ENCODE assay signal across 13 mouse cellular contexts in the genomic region with DNA sequence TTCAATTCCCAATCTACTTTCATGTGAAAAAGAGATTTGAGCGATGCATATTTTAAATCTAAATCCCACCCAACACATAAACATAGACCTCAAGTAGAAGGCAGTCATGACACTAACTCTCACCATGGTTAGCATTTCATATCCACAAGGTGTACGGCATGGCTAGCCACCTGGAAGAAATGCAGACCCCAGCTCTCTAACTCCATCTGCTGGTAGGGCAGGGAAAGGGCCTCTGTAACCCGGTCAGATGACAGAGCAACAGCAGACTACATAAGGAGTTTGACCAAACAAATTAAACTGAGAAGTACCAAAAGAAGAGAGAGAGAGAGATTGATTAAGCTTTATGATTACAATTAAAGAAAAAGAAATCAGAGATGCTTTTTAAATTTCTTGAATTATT.
DNase-seq lines count a peak whose midpoint lies in the region; ATAC-seq and TF ChIP-seq lines count a peak whose summit lies in the region.
"Had no signal": no experiment of that assay in that cellular context is flagged by ENCODE, and none has a peak within 500 bp of the region (broad histone marks: within the 10 kb centered on the region; RNA-seq: fewer than 3 reads in every experiment).

No protein-coding gene starts in this region.

- H3K9ac ChIP-seq in kidney, embryonic 16.5 days (replicated peaks; ENCODE audit: low read length): no peak overlapping the region
- H3K9ac ChIP-seq: limb, embryonic 12.5 days; midbrain, embryonic 12.5 days had no signal

- no peak overlapping the region for H3K4me2 ChIP-seq in kidney, embryonic 16.5 days (replicated peaks; ENCODE audit: low read depth, low read length)
- H3K4me2 ChIP-seq: limb, embryonic 12.5 days; midbrain, embryonic 12.5 days had no signal

- DNase-seq in CD4-positive, CD25-positive, alpha-beta regulatory T cell, adult 2 months (ENCODE audit: low read depth, low spot score): peak; percentile 27
- peak; percentile 3 to 34 for DNase-seq in kidney, adult 8-10 months
- DNase-seq in 3T3-L1 (ENCODE audit: low read depth, low spot score): peak; percentile 46
- DNase-seq in embryo, embryonic 10 days (ENCODE audit: low spot score): no peak
- DNase-seq in cerebellum, postnatal 14 days: no peak
- DNase-seq: adrenal gland, adult 8-10 months had no signal

- no peak overlapping the region for H3K4me3 ChIP-seq in kidney, embryonic 16.5 days (ENCODE audit: low read length)
- no peak overlapping the region for H3K4me3 ChIP-seq in bone marrow, adult 2 months (replicated peaks; ENCODE audit: control insufficient read depth, low read depth, low read length)
- H3K4me3 ChIP-seq: erythroblast, embryonic 14.5 days; heart, embryonic 10.5 days; limb, embryonic 12.5 days; midbrain, embryonic 12.5 days had no signal

- ATAC-seq in CD4-positive, CD25-positive, alpha-beta regulatory T cell, adult 4 months: no peak
- ATAC-seq in kidney, embryonic 16.5 days (ENCODE audit: low FRiP score, low TSS enrichment): no peak

- no peaks in the 10 kb centered on the region for H3K9me3 ChIP-seq in kidney, embryonic 16.5 days (ENCODE audit: low read length)
- H3K9me3 ChIP-seq: heart, embryonic 10.5 days; limb, embryonic 12.5 days; midbrain, embryonic 12.5 days had no signal

- no peak overlapping the region for H3K27ac ChIP-seq in kidney, embryonic 16.5 days (ENCODE audit: low read length)
- no peak overlapping the region for H3K27ac ChIP-seq in bone marrow, adult 2 months (ENCODE audit: control insufficient read depth, insufficient read depth, low read depth, low read length, poor library complexity)
- H3K27ac ChIP-seq: heart, embryonic 10.5 days; limb, embryonic 12.5 days; midbrain, embryonic 12.5 days had no signal

- WGBS in kidney, embryonic 16.5 days: 91% methylated on average over 3 of the region's 3 CpGs
- 86% methylated on average over 3 of the region's 3 CpGs for WGBS in bone marrow, adult 2 months

- no peaks in the 10 kb centered on the region for H3K27me3 ChIP-seq in kidney, embryonic 16.5 days (ENCODE audit: insufficient read depth, low read length)
- H3K27me3 ChIP-seq: limb, embryonic 12.5 days; midbrain, embryonic 12.5 days had no signal

- no peaks in the 10 kb centered on the region for H3K4me1 ChIP-seq in kidney, embryonic 16.5 days (ENCODE audit: insufficient read depth, low read length)
- no peaks in the 10 kb centered on the region for H3K4me1 ChIP-seq in bone marrow, adult 2 months (ENCODE audit: control insufficient read depth, insufficient read depth, low read length)
- H3K4me1 ChIP-seq: limb, embryonic 12.5 days; midbrain, embryonic 12.5 days had no signal

- peak; percentile 33; the same call in 1 of the 2 replicates for TF ChIP-seq CTCF in bone marrow, adult 2 months (IDR thresholded peaks at IDR 0.05; ENCODE audit: control insufficient read depth, insufficient read depth, low read length)

- H3K36me3 ChIP-seq in kidney, embryonic 16.5 days (ENCODE audit: insufficient read depth, low read length): peaks cover 3% of the 10 kb centered on the region; the same call in 1 of the 2 replicates

- no peak for TF ChIP-seq POLR2A in bone marrow, adult 2 months (IDR thresholded peaks at IDR 0.05; ENCODE audit: borderline replicate concordance, control insufficient read depth, low read depth, low read length)

Comparison
In these comparisons a context has a peak if more than half of its experiments do, and no peak if none do; other contexts are left out.
1. DNase-seq: peak in CD4-positive, CD25-positive, alpha-beta regulatory T cell, adult 2 months (single experiment), kidney, adult 8-10 months (2 of 2) and 3T3-L1 (single experiment); none in embryo, embryonic 10 days (single experiment) and cerebellum, postnatal 14 days (0 of 2).